Mouse (Mus musculus): ENCODE results near the gene Ahrr. TPM values are rescaled to one million over a fixed set of nuclear protein-coding genes. Genes with fewer than 3 reads are reported as not detected.
A peak's percentile ranks its signal among the peaks of the same experiment; 100 is the strongest.

Ahrr gene
- total RNA-seq, 1 experiment = 0.27 TPM

GRCm38 (mm10) chr13:74289646-74290045 lies 2.5 kb downstream of the Ahrr start:
- no peaks in the 10 kb centered on the region; a peak in 1 of 4 replicates for H3K4me1 ChIP-seq (ENCODE audit: control insufficient read depth in 2 of 2, insufficient read depth in 2 of 2, low read length in 2 of 2, poor library complexity in 1 of 2)
- H3K4me3 ChIP-seq (ENCODE audit: insufficient read depth in 1 of 2, low read depth in 1 of 2, low read length in 2 of 2, poor library complexity in 1 of 2, severe bottlenecking in 1 of 2) = no peak overlapping the region
- no peak overlapping the region for H3K9ac ChIP-seq (ENCODE audit: insufficient read depth, low read depth, low read length, poor library complexity, severe bottlenecking)
- H3K9me3 ChIP-seq (ENCODE audit: control insufficient read depth, insufficient read depth, low read depth, low read length) = no peaks in the 10 kb centered on the region
- no peak for TF ChIP-seq CHD2 (IDR thresholded peaks at IDR 0.05; ENCODE audit: low read depth, low read length)
- TF ChIP-seq ZC3H11A (IDR thresholded peaks at IDR 0.05; ENCODE audit: borderline replicate concordance, low read depth, low read length) = no peak
- no peak for TF ChIP-seq HCFC1 (IDR thresholded peaks at IDR 0.05; ENCODE audit: borderline replicate concordance, insufficient read depth, low read length)
- no peak for TF ChIP-seq MAFK (IDR thresholded peaks at IDR 0.05; ENCODE audit: insufficient read depth, low read depth, low read length)
- no peak for TF ChIP-seq ZNF384 (IDR thresholded peaks at IDR 0.05; ENCODE audit: low read depth, low read length)
- no peak for DNase-seq (ENCODE audit: low read depth, low spot score)
- no peak overlapping the region for H3K27ac ChIP-seq (ENCODE audit: insufficient read depth, low read depth, low read length, poor library complexity, severe bottlenecking)
- no peaks in the 10 kb centered on the region for H3K36me3 ChIP-seq (ENCODE audit: control insufficient read depth, insufficient read depth, low read length, poor library complexity, severe bottlenecking)
- in situ Hi-C loops (cut with MboI; ENCODE audit: low sequenced_read_pairs in 2 of 2, unreplicated experiment in 2 of 2) = no loop called here

GRCm38 (mm10) chr13:74282299-74282698 lies 9.8 kb downstream of the Ahrr start:
- TF ChIP-seq ZC3H11A (IDR thresholded peaks at IDR 0.05; ENCODE audit: borderline replicate concordance, low read depth, low read length) (no peak), ZNF384 (IDR thresholded peaks at IDR 0.05; ENCODE audit: low read depth, low read length) (no peak), HCFC1 (IDR thresholded peaks at IDR 0.05; ENCODE audit: borderline replicate concordance, insufficient read depth, low read length) (no peak), MAFK (IDR thresholded peaks at IDR 0.05; ENCODE audit: insufficient read depth, low read depth, low read length) (no peak), CHD2 (IDR thresholded peaks at IDR 0.05; ENCODE audit: low read depth, low read length) (no peak)
- Histone ChIP-seq H3K9ac (ENCODE audit: insufficient read depth, low read depth, low read length, poor library complexity, severe bottlenecking) (no peak overlapping the region), H3K4me3 (ENCODE audit: insufficient read depth in 1 of 2, low read depth in 1 of 2, low read length in 2 of 2, poor library complexity in 1 of 2, severe bottlenecking in 1 of 2) (no peak overlapping the region), H3K4me1 (ENCODE audit: control insufficient read depth in 2 of 2, insufficient read depth in 2 of 2, low read length in 2 of 2, poor library complexity in 1 of 2) (no peaks in the 10 kb centered on the region), H3K36me3 (ENCODE audit: control insufficient read depth, insufficient read depth, low read length, poor library complexity, severe bottlenecking) (no peaks in the 10 kb centered on the region), H3K9me3 (ENCODE audit: control insufficient read depth, insufficient read depth, low read depth, low read length) (no peaks in the 10 kb centered on the region), H3K27ac (ENCODE audit: insufficient read depth, low read depth, low read length, poor library complexity, severe bottlenecking) (no peak overlapping the region)
- in situ Hi-C loops (cut with MboI; ENCODE audit: low sequenced_read_pairs in 2 of 2, unreplicated experiment in 2 of 2) = no loop called here
- no peak for DNase-seq (ENCODE audit: low read depth, low spot score)

GRCm38 (mm10) chr13:74275726-74276125 lies 16.4 kb downstream of the Ahrr start:
- no peaks in the 10 kb centered on the region for H3K4me1 ChIP-seq (ENCODE audit: control insufficient read depth in 2 of 2, insufficient read depth in 2 of 2, low read length in 2 of 2, poor library complexity in 1 of 2)
- no peaks in the 10 kb centered on the region for H3K9me3 ChIP-seq (ENCODE audit: control insufficient read depth, insufficient read depth, low read depth, low read length)
- DNase-seq (ENCODE audit: low read depth, low spot score) = no peak
- no peaks in the 10 kb centered on the region for H3K36me3 ChIP-seq (ENCODE audit: control insufficient read depth, insufficient read depth, low read length, poor library complexity, severe bottlenecking)
- in situ Hi-C loops (cut with MboI; ENCODE audit: low sequenced_read_pairs in 2 of 2, unreplicated experiment in 2 of 2) = no loop called here
- TF ChIP-seq ZC3H11A (IDR thresholded peaks at IDR 0.05; ENCODE audit: borderline replicate concordance, low read depth, low read length) = no peak
- TF ChIP-seq ZNF384 (IDR thresholded peaks at IDR 0.05; ENCODE audit: low read depth, low read length) = no peak
- TF ChIP-seq MAFK (IDR thresholded peaks at IDR 0.05; ENCODE audit: insufficient read depth, low read depth, low read length) = no peak
- no peak overlapping the region for H3K9ac ChIP-seq (ENCODE audit: insufficient read depth, low read depth, low read length, poor library complexity, severe bottlenecking)
- no peak overlapping the region for H3K27ac ChIP-seq (ENCODE audit: insufficient read depth, low read depth, low read length, poor library complexity, severe bottlenecking)
- no peak overlapping the region for H3K4me3 ChIP-seq (ENCODE audit: insufficient read depth in 1 of 2, low read depth in 1 of 2, low read length in 2 of 2, poor library complexity in 1 of 2, severe bottlenecking in 1 of 2)

GRCm38 (mm10) chr13:74260231-74260992 lies 31.7 kb downstream of the Ahrr start:
- Histone ChIP-seq H3K36me3 (ENCODE audit: control insufficient read depth, insufficient read depth, low read length, poor library complexity, severe bottlenecking) (no peaks in the 10 kb centered on the region), H3K4me3 (ENCODE audit: insufficient read depth in 1 of 2, low read depth in 1 of 2, low read length in 2 of 2, poor library complexity in 1 of 2, severe bottlenecking in 1 of 2) (peak overlapping the region; percentile 62 to 67), H3K4me1 (ENCODE audit: control insufficient read depth in 2 of 2, insufficient read depth in 2 of 2, low read length in 2 of 2, poor library complexity in 1 of 2) (0 out of 4 replicates have a peak, but pooled peaks cover 0 to 2% of the 10 kb centered on the region in 2 experiments), H3K9me3 (ENCODE audit: control insufficient read depth, insufficient read depth, low read depth, low read length) (no peaks in the 10 kb centered on the region), H3K27ac (ENCODE audit: insufficient read depth, low read depth, low read length, poor library complexity, severe bottlenecking) (no peak overlapping the region), H3K9ac (ENCODE audit: insufficient read depth, low read depth, low read length, poor library complexity, severe bottlenecking) (peak overlapping the region; percentile 68)
- peak; percentile 51 for DNase-seq (ENCODE audit: low read depth, low spot score)
- in situ Hi-C loops (cut with MboI; ENCODE audit: low sequenced_read_pairs in 2 of 2, unreplicated experiment in 2 of 2) = no loop called here
- TF ChIP-seq MAFK (IDR thresholded peaks at IDR 0.05; ENCODE audit: insufficient read depth, low read depth, low read length) = no peak
- no peak for TF ChIP-seq ZNF384 (IDR thresholded peaks at IDR 0.05; ENCODE audit: low read depth, low read length)
- no peak for TF ChIP-seq ZC3H11A (IDR thresholded peaks at IDR 0.05; ENCODE audit: borderline replicate concordance, low read depth, low read length)
- TF ChIP-seq CHD2 (IDR thresholded peaks at IDR 0.05; ENCODE audit: low read depth, low read length) = no peak

All from ES-E14 (cell line).